Mouse (Mus musculus) MEL (cell line): ENCODE measurements around the gene Ndel1. TPM values are rescaled to one million over a fixed set of nuclear protein-coding genes. Genes with fewer than 3 reads are reported as not detected.

Experiments
- DNase-seq: peaks from one replicate; pipeline ENCODE4 v3.0.0; 2011; ENCODE audit warnings: low read depth, low spot score
- H3K27ac ChIP-seq: 2 replicates; pipeline ENCODE4 v1.5.1; 2012; ENCODE audit warnings: low read depth, mild to moderate bottlenecking, control low read depth, low read length, moderate library complexity; ENCODE audit not compliant: control insufficient read depth
- H3K27me3 ChIP-seq, 2 experiments: fragments of 150-350 bp in 1 of 2; sonication (generic) in 1 of 2; 2 replicates each; pipeline ENCODE4 v1.6.1; 2012; ENCODE audit warnings: low read length in 2 of 2, mild to moderate bottlenecking in 2 of 2, improper control_type of control experiment in 1 of 2, moderate library complexity in 1 of 2; ENCODE audit not compliant: insufficient read depth in 2 of 2, control insufficient read depth in 1 of 2
- H3K36me3 ChIP-seq, 2 experiments: 2 replicates each; pipeline ENCODE4 v1.6.1; 2012 to 2014; ENCODE audit warnings: low read length in 2 of 2, improper control_type of control experiment in 1 of 2, inconsistent platforms in 1 of 2, mild to moderate bottlenecking in 1 of 2; ENCODE audit not compliant: insufficient read depth in 2 of 2, control insufficient read depth in 1 of 2
- H3K4me1 ChIP-seq, 2 experiments: fragments of 150-350 bp in 1 of 2; sonication (generic) in 1 of 2; 2 replicates each; pipeline ENCODE4 v1.6.1; 2012; ENCODE audit warnings: low read length in 2 of 2, improper control_type of control experiment in 1 of 2, mild to moderate bottlenecking in 1 of 2; ENCODE audit not compliant: insufficient read depth in 2 of 2, control insufficient read depth in 1 of 2
- H3K4me3 ChIP-seq, 2 experiments: fragments of 150-350 bp in 1 of 2; sonication (generic) in 1 of 2; 2 replicates each; pipeline ENCODE4 v1.5.1; 2012; ENCODE audit warnings: low read depth in 2 of 2, low read length in 2 of 2, mild to moderate bottlenecking in 2 of 2, moderate library complexity in 2 of 2, control low read depth in 1 of 2, improper control_type of control experiment in 1 of 2; ENCODE audit not compliant: control insufficient read depth in 1 of 2, insufficient read depth in 1 of 2
- H3K79me2 ChIP-seq: 2 replicates; pipeline ENCODE4 v1.6.1; 2012; ENCODE audit warnings: mild to moderate bottlenecking, low read length, moderate library complexity; ENCODE audit not compliant: control insufficient read depth, poor library complexity, insufficient read depth
- H3K9ac ChIP-seq: 2 replicates; pipeline ENCODE4 v1.6.1; 2012; ENCODE audit warnings: low read depth, mild to moderate bottlenecking, control low read depth, low read length, moderate library complexity; ENCODE audit not compliant: control insufficient read depth, poor library complexity, severe bottlenecking
- H3K9me3 ChIP-seq: fragments of 150-350 bp; sonication (generic); replicated peaks from 2 replicates; pipeline ENCODE4 v1.6.1; 2012; ENCODE audit warnings: mild to moderate bottlenecking, low read length, improper control_type of control experiment, moderate library complexity; ENCODE audit not compliant: insufficient read depth
- BHLHE40 ChIP-seq: IDR thresholded peaks from 2 replicates; pipeline ENCODE4 v1.6.1; 2012; ENCODE audit warnings: low read depth, mild to moderate bottlenecking, inconsistent platforms, low read length, improper control_type of control experiment, borderline replicate concordance
- HCFC1 ChIP-seq: IDR thresholded peaks from 2 replicates; pipeline ENCODE4 v1.6.1; 2012; ENCODE audit warnings: low read depth, mild to moderate bottlenecking, inconsistent platforms, low read length, improper control_type of control experiment, moderate library complexity
- MXI1 ChIP-seq: IDR thresholded peaks from 2 replicates; pipeline ENCODE4 v1.6.1; 2011; ENCODE audit warnings: mild to moderate bottlenecking, low read depth, low read length, improper control_type of control experiment
- MYB ChIP-seq: IDR thresholded peaks from 2 replicates; pipeline ENCODE4 v1.6.1; 2011; ENCODE audit warnings: mild to moderate bottlenecking, low read depth, low read length, improper control_type of control experiment
- NRF1 ChIP-seq: IDR thresholded peaks from 2 replicates; pipeline ENCODE4 v1.6.1; 2014; ENCODE audit warnings: low read depth, mild to moderate bottlenecking, inconsistent platforms, low read length, improper control_type of control experiment, moderate library complexity; ENCODE audit not compliant: poor library complexity, insufficient read depth, severe bottlenecking
- POLR2A ChIP-seq, 2 experiments: IDR thresholded peaks; 2 replicates each; pipeline ENCODE4 v1.6.1; 2011 to 2012; ENCODE audit warnings: low read length in 2 of 2, mild to moderate bottlenecking in 2 of 2, control low read depth in 1 of 2, improper control_type of control experiment in 1 of 2, low read depth in 1 of 2, moderate library complexity in 1 of 2; ENCODE audit not compliant: control insufficient read depth in 1 of 2, insufficient read depth in 1 of 2, poor library complexity in 1 of 2
- POLR2AphosphoS2 ChIP-seq: IDR thresholded peaks from 2 replicates; pipeline ENCODE4 v1.6.1; 2011; ENCODE audit warnings: low read length, improper control_type of control experiment
- POLR2AphosphoS5 ChIP-seq: IDR thresholded peaks from 2 replicates; pipeline ENCODE4 v1.6.1; 2012; ENCODE audit warnings: low read depth, borderline replicate concordance, mild to moderate bottlenecking, inconsistent platforms, low read length, moderate library complexity, mixed read lengths
- RCOR1 ChIP-seq: IDR thresholded peaks from 2 replicates; pipeline ENCODE4 v1.6.1; 2012; ENCODE audit warnings: low read depth, mild to moderate bottlenecking, inconsistent platforms, low read length, improper control_type of control experiment
- SMC3 ChIP-seq: IDR thresholded peaks from 2 replicates; pipeline ENCODE4 v1.6.1; 2011; ENCODE audit warnings: low read depth, low read length, improper control_type of control experiment
- TAL1 ChIP-seq: IDR thresholded peaks from 2 replicates; pipeline ENCODE4 v1.6.1; 2012; ENCODE audit warnings: mild to moderate bottlenecking, inconsistent platforms, low read length, moderate library complexity, mixed read lengths
- polyA plus RNA-seq, 2 experiments: library from polyadenylated mRNA; stranded (reverse) in 1 of 2; unstranded in 1 of 2; fragments of >175 nt in 1 of 2; fragments of >200 nt in 1 of 2; gene quantifications; 2 replicates each; pipeline versions ENCODE4 v1.2.1 to v1.2.4; 2012; ENCODE audit warnings: low replicate concordance in 2 of 2, low read depth in 1 of 2; ENCODE audit not compliant: insufficient read length in 2 of 2, insufficient read depth in 1 of 2, missing spikeins in 1 of 2
- total RNA-seq: library from RNA; depleted of rRNA; stranded (reverse); fragments of 300-350 nt; gene quantifications from 2 replicates; pipeline ENCODE4 v1.2.3, GENCODE M21; 2012

Ndel1 gene
- total and polyA plus RNA-seq, 3 experiments: 55.0 to 70.7 (median 61.2) TPM

DNA sequence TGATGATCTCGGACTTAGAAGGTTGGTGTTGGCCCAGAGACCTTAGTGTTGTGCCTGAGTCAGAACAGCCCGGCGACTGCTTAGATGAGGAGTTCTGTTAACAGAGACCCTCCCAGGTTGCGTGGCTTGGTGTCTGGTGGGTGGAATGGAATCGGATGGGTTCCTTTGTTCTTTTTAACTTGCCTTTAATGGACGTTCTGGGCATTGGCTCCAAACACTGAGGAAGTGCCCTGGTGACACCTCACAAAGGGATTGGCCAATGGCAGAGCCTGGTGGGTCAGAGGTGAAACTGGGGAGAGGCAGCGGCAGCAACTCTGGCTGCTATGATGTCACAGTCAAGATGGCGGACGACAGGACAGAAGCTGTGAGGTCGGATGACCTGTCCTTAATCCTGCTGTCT, 80.9 kb downstream of the Ndel1 start:
- no peak overlapping the region for H3K4me3 ChIP-seq
- H3K4me1 ChIP-seq: no peaks in the 10 kb centered on the region
- no peak overlapping the region for H3K9ac ChIP-seq
- H3K79me2 ChIP-seq: no peaks in the 10 kb centered on the region
- DNase-seq: no peak
- no peaks in the 10 kb centered on the region for H3K9me3 ChIP-seq
- no peaks in the 10 kb centered on the region for H3K27me3 ChIP-seq
- no peak for TF ChIP-seq MXI1
- no peak overlapping the region for H3K27ac ChIP-seq
- peaks cover 0 to 57% of the 10 kb centered on the region in 2 experiments; a peak in 2 of 4 replicates for H3K36me3 ChIP-seq

GRCm38 (mm10) chr11:68787222-68787621, 84.4 kb downstream of the Ndel1 start:
- no peak for DNase-seq
- Histone ChIP-seq H3K27ac (no peak overlapping the region), H3K36me3 (peaks cover 0 to 60% of the 10 kb centered on the region in 2 experiments; a peak in 2 of 4 replicates), H3K4me3 (no peak overlapping the region), H3K9me3 (no peaks in the 10 kb centered on the region), H3K27me3 (no peaks in the 10 kb centered on the region), H3K9ac (no peak overlapping the region), H3K4me1 (no peaks in the 10 kb centered on the region), H3K79me2 (no peaks in the 10 kb centered on the region)
- no peak for TF ChIP-seq NRF1
- TF ChIP-seq POLR2A (IDR thresholded peaks at IDR 0.05; ENCODE audit: control insufficient read depth in 1 of 2, insufficient read depth in 1 of 2, low read depth in 1 of 2, low read length in 2 of 2, poor library complexity in 1 of 2): no peak
- TF ChIP-seq MYB: no peak
- TF ChIP-seq POLR2AphosphoS5: peak; percentile 61; the same call in 1 of the 2 replicates
- no peak for TF ChIP-seq RCOR1

GRCm38 (mm10) chr11:68785813-68786212, 85.8 kb downstream of the Ndel1 start:
- Histone ChIP-seq H3K79me2 (no peaks in the 10 kb centered on the region), H3K36me3 (peaks cover 0 to 57% of the 10 kb centered on the region in 2 experiments; a peak in 2 of 4 replicates), H3K4me3 (no peak overlapping the region), H3K27me3 (no peaks in the 10 kb centered on the region), H3K4me1 (no peaks in the 10 kb centered on the region), H3K9ac (no peak overlapping the region), H3K9me3 (no peaks in the 10 kb centered on the region), H3K27ac (no peak overlapping the region)
- DNase-seq: no peak
- TF ChIP-seq HCFC1 (no peak), BHLHE40 (no peak), SMC3 (no peak)

GRCm38 (mm10) chr11:68782336-68782735, 89.3 kb downstream of the Ndel1 start:
- peaks cover 0 to 58% of the 10 kb centered on the region in 2 experiments; a peak in 2 of 4 replicates for H3K36me3 ChIP-seq
- H3K79me2 ChIP-seq: no peaks in the 10 kb centered on the region

More at GRCm38 (mm10) chr11:68782336-68782735, 89.3 kb downstream of the Ndel1 start:
- DNase-seq: no peak
- Histone ChIP-seq H3K9me3 (no peaks in the 10 kb centered on the region), H3K4me1 (no peaks in the 10 kb centered on the region), H3K27ac (no peak overlapping the region), H3K4me3 (no peak overlapping the region), H3K27me3 (no peaks in the 10 kb centered on the region), H3K9ac (no peak overlapping the region)
- no peak for TF ChIP-seq TAL1
- peak; percentile 11; the same call in 1 of the 2 replicates for TF ChIP-seq POLR2AphosphoS2
- 0 out of 4 replicates have a peak, but pooled peaks of 1 of the 2 experiments have one; percentile 40 for TF ChIP-seq POLR2A (IDR thresholded peaks at IDR 0.05; ENCODE audit: control insufficient read depth in 1 of 2, insufficient read depth in 1 of 2, low read depth in 1 of 2, low read length in 2 of 2, poor library complexity in 1 of 2)
